ENCODE assay signal across 9 mouse cellular contexts in the genomic region with DNA sequence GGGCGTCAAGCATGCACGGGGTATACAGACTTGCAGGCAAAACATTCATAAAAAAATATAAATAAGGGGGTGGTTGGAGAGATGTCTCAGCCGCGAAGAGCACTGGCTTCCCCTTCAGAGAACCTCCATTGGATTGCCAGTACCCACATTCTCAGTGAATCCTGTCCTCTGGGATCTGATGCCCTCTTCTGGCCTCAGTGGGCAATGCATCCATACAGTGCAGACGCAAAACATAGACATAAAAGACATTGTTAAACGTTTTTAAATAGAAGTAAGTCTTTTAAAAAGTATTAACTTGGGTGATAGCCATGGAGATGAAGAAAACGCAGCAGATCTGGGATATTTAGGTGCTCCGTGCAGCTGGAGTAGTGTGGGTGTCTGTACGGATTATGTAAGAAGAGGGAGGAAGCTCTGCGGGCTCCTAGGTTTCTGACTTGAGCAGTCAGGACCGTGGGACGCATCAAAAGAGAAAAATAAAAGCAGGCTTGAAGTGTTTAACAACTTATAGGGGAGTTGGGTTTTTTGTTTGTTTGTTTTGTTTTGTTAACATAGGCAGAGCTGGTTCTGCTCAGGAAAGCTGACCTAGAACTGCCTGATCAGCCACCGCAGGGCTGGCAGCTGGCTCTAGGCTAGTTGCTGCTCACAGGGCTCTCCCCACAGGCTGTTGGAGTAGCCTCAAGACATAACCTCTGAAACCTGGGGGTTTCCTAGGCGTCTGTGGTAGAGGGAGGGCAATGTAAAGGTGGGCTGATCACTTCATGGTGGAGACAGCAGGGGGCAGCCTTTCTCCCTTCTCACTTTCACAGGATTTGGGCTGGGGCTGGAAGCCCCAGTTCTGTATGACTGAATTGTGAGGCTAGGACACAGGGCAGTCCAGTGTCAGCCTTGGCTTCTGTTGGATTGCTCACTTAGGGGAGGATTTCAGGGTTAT. TPM values are rescaled to one million over a fixed set of nuclear protein-coding genes. Genes with fewer than 3 reads are reported as not detected.
A peak's percentile ranks its signal among the peaks of the same experiment; 100 is the strongest.
DNase-seq lines count a peak whose midpoint lies in the region; ATAC-seq and TF ChIP-seq lines count a peak whose summit lies in the region.
"Had no signal": no experiment of that assay in that cellular context is flagged by ENCODE, and none has a peak within 500 bp of the region (broad histone marks: within the 10 kb centered on the region; RNA-seq: fewer than 3 reads in every experiment).

No protein-coding gene starts in this region.

- intact Hi-C loops in heart, postnatal 36 days (cut with DNase I): loop anchor here (10.0 kb wide), 2 partner anchors 202 to 938 kb away; a partner anchor contains a TSS

- peak; percentile 65 for TF ChIP-seq CTCF in lung, postnatal 0 days (IDR thresholded peaks at IDR 0.05)
- peak; percentile 17 for TF ChIP-seq CTCF in Patski (IDR thresholded peaks at IDR 0.05)
- no peak for TF ChIP-seq CTCF in thymus, adult 2 months (IDR thresholded peaks at IDR 0.05; ENCODE audit: borderline replicate concordance, control insufficient read depth, extremely low read depth, insufficient read depth, low read length, poor library complexity)

- no peaks in the 10 kb centered on the region; the same call in 1 of the 2 replicates for H3K9me3 ChIP-seq in lung, postnatal 0 days (ENCODE audit: low read length)
- H3K9me3 ChIP-seq: neural tube, embryonic 13.5 days had no signal

- CTCF ChIA-PET in Patski (lab: Charles Lee): interaction anchor here (0.6 to 1.3 kb wide), 4 partner anchors 12 to 94 kb away, joined by 3 to 4 read pairs (median 3); no protein-coding TSS in a partner anchor

- H3K4me2 ChIP-seq in lung, postnatal 0 days (replicated peaks; ENCODE audit: low read depth, low read length): no peak overlapping the region
- H3K4me2 ChIP-seq: heart, embryonic 13.5 days; neural tube, embryonic 13.5 days had no signal

- POLR2A ChIA-PET in Patski (lab: Charles Lee): no interaction called here

- H3K4me1 ChIP-seq in lung, postnatal 0 days (ENCODE audit: insufficient read depth, low read depth, low read length): no peaks in the 10 kb centered on the region
- H3K4me1 ChIP-seq in thymus, adult 2 months (replicated peaks; ENCODE audit: control insufficient read depth, insufficient read depth, low read length): peaks cover 7% of the 10 kb centered on the region

- 33% methylated on average over 14 of the region's 14 CpGs for WGBS in lung, postnatal 0 days
- WGBS in thymus, adult 2 months: 62% methylated on average over 14 of the region's 14 CpGs

- no peak overlapping the region for H3K27ac ChIP-seq in lung, postnatal 0 days (ENCODE audit: low read length)
- no peak overlapping the region for H3K27ac ChIP-seq in thymus, adult 2 months (ENCODE audit: control insufficient read depth, insufficient read depth, low read length)
- H3K27ac ChIP-seq: heart, embryonic 13.5 days; neural tube, embryonic 13.5 days had no signal

- TF ChIP-seq POLR2A in thymus, adult 2 months (IDR thresholded peaks at IDR 0.05; ENCODE audit: control insufficient read depth, extremely low read depth, insufficient read depth, low read length, poor library complexity): no peak

- no peak for TF ChIP-seq EP300 in lung, postnatal 0 days (IDR thresholded peaks at IDR 0.05)

- no peak for DNase-seq in lung, postnatal 0 days (ENCODE audit: low spot score)
- DNase-seq in lung, postnatal 25 days (ENCODE audit: low spot score): no peak
- no peak for DNase-seq in Patski (ENCODE audit: low read depth, low spot score)
- peak; percentile 42 for DNase-seq in thymus, adult 2 months
- no peak for DNase-seq in heart, postnatal 36 days
- DNase-seq in ovary, adult 18-20 months (ENCODE audit: low spot score): no peak

- in situ Hi-C loops in Patski (cut with MboI; ENCODE audit: low pct_unique_long_range_greater_than_20kb): loop anchor here (5.0 kb wide), 1 partner anchor 69 kb away; no protein-coding TSS in a partner anchor

- no peaks in the 10 kb centered on the region for H3K36me3 ChIP-seq in lung, postnatal 0 days (ENCODE audit: insufficient read depth, low read length)
- no peaks in the 10 kb centered on the region for H3K36me3 ChIP-seq in thymus, adult 2 months (ENCODE audit: control insufficient read depth, insufficient read depth, low read length)
- H3K36me3 ChIP-seq: heart, embryonic 13.5 days; neural tube, embryonic 13.5 days had no signal

- no peak for ATAC-seq in lung, postnatal 0 days
- ATAC-seq in Patski: no peak
- peak; percentile 19 for ATAC-seq in inflammation-experienced regulatory T-cells, adult 6 months

- no peaks in the 10 kb centered on the region for H3K27me3 ChIP-seq in lung, postnatal 0 days (replicated peaks; ENCODE audit: insufficient read depth, low read length)
- no peaks in the 10 kb centered on the region for H3K27me3 ChIP-seq in Patski
- no peaks in the 10 kb centered on the region for H3K27me3 ChIP-seq in thymus, adult 2 months (ENCODE audit: control insufficient read depth, insufficient read depth, low read length)
- H3K27me3 ChIP-seq: heart, embryonic 13.5 days; neural tube, embryonic 13.5 days had no signal

- no peak overlapping the region for H3K4me3 ChIP-seq in lung, postnatal 0 days (ENCODE audit: low read depth, low read length)
- H3K4me3 ChIP-seq in thymus, adult 2 months (ENCODE audit: control insufficient read depth, insufficient read depth, low read length): no peak overlapping the region
- H3K4me3 ChIP-seq: heart, embryonic 13.5 days; neural tube, embryonic 13.5 days had no signal

- no peak overlapping the region for H3K9ac ChIP-seq in lung, postnatal 0 days (replicated peaks; ENCODE audit: low read depth)
- H3K9ac ChIP-seq: heart, embryonic 13.5 days; neural tube, embryonic 13.5 days had no signal

RNA-seq across cellular contexts. Expression of a gene that starts 2.5 kb away (rescaled TPM):
- polyA plus RNA-seq in lung, postnatal 0 days (2015; fragmentation: Nextera tagmentation; extraction: Ambion mirVana): 14.3 and 16.2 TPM in 2 replicates
- polyA plus RNA-seq in Patski (2021): 28.4 TPM
- polyA plus RNA-seq in inflammation-experienced regulatory T-cells, adult 6 months (2017; shearing (Covaris generic)): 10 to 100 TPM; 32.9 to 50.5 (median 38.3) TPM
- 28.7 and 30.5 TPM in 2 replicates for polyA plus RNA-seq in thymus, adult 2 months (2012; rRNA removed)
- total RNA-seq in heart, postnatal 36 days (2021): 1 to 10 TPM; 3.5 to 3.7 TPM

RNA-seq across cellular contexts. Expression of a gene that starts 46.0 kb away (rescaled TPM):
- polyA plus RNA-seq in lung, postnatal 0 days (2015; fragmentation: Nextera tagmentation; extraction: Ambion mirVana): 6.9 and 10.1 TPM in 2 replicates
- 19.1 TPM for polyA plus RNA-seq in Patski (2021)
- 1 to 10 TPM; 3.7 to 7.9 (median 7.8) TPM for polyA plus RNA-seq in inflammation-experienced regulatory T-cells, adult 6 months (2017; shearing (Covaris generic))
- polyA plus RNA-seq in thymus, adult 2 months (2012; rRNA removed): 12.7 and 14.6 TPM in 2 replicates
- 10 to 100 TPM; 13.7 to 13.8 TPM for total RNA-seq in heart, postnatal 36 days (2021)
